Mouse (Mus musculus): ENCODE data around the gene Adam26b.
"Not testable (repeated sequence)": the region's sequence is repeated elsewhere in the genome, so short reads cannot be mapped to it uniquely, and the experiment has no call there.

Gene Adam26b

GRCm38 (mm10) chr8:43528006-43528405, at the start of gene Adam26b:
Gene Adam26b, minus strand, starts transcription at chr8:43528106.
- not testable (repeated sequence) for DNase-seq (ENCODE audit: low spot score)

GRCm38 (mm10) chr8:43576607-43577006, 48.7 kb upstream of the Adam26b start, which contains the start of gene Adam26a:
Gene Adam26a, minus strand, starts transcription at chr8:43576707.
- not testable (repeated sequence) for DNase-seq (ENCODE audit: low spot score)
